Comparison of ENCODE assay signal across 8 mouse cellular contexts in the genomic region with DNA sequence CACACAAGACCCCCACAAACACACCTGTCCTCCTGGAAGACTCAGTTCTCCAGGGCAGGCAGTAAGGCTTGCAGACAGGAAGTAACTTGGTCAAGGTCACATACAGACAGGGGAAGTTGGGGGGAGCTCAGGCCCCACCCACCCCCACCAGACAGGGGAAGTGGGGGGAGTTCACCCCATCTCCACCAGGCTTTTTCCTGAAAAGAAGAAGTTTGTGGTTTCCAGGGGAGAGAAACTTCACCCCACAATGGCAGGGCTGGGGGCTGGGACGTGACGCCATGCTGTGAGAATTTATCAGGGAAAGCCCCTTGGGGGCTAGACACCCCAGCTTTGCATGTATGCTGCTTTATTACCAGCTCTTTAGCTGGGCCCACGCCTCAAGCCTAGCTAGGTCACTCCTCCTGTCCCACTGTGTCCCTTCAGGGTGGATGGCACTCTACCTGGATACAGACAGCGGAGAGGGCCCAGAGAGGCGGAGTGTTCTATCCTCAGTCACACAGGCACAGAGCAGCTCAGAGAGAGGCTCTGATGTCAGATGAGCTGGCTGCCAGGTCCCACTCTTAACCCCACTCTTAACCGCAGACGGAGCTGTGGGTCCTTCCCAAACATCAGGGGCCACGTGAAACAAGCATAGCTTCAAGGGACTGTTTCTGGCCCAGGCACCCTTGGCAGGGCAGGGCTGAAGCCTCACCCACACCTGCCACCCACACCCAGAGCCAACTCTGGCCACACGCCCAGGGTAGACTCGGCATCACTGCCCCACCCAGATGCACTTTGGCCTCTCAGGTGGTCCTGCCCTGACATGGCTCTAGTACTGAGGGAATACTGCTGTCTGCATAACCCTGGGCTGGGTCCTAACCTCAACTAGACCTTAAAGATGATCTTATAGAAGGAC. TPM values are rescaled to one million over a fixed set of nuclear protein-coding genes. Genes with fewer than 3 reads are reported as not detected.
DNase-seq lines count a peak whose midpoint lies in the region; ATAC-seq and TF ChIP-seq lines count a peak whose summit lies in the region.

No protein-coding gene starts in this region.

- H3K9me3 ChIP-seq in neural tube, embryonic 13.5 days = no peaks in the 10 kb centered on the region
- no peaks in the 10 kb centered on the region for H3K9me3 ChIP-seq in neural tube, embryonic 15.5 days (replicated peaks)
- H3K9me3 ChIP-seq in heart, embryonic 10.5 days = no peaks in the 10 kb centered on the region
- no peaks in the 10 kb centered on the region for H3K9me3 ChIP-seq in forebrain, embryonic 14.5 days (replicated peaks; ENCODE audit: control insufficient read depth, low read length)

- peaks cover 27% of the 10 kb centered on the region for H3K79me2 ChIP-seq in liver, adult 2 months (ENCODE audit: control insufficient read depth, insufficient read depth, low read length)

- no peak for ATAC-seq in neural tube, embryonic 13.5 days (ENCODE audit: low read depth)
- no peak for ATAC-seq in neural tube, embryonic 15.5 days (ENCODE audit: low FRiP score)
- ATAC-seq in forebrain, embryonic 14.5 days = no peak

- H3K9ac ChIP-seq in neural tube, embryonic 13.5 days = peak overlapping the region; percentile 41
- H3K9ac ChIP-seq in neural tube, embryonic 15.5 days (replicated peaks) = no peak overlapping the region
- H3K9ac ChIP-seq in liver, adult 2 months (ENCODE audit: low read depth, low read length) = 0 out of 2 replicates have a peak overlapping the region, but pooled peaks have one; percentile 5
- H3K9ac ChIP-seq in forebrain, embryonic 14.5 days (ENCODE audit: low read length) = no peak overlapping the region

- H3K4me3 ChIP-seq in neural tube, embryonic 13.5 days = no peak overlapping the region
- no peak overlapping the region for H3K4me3 ChIP-seq in neural tube, embryonic 15.5 days (replicated peaks)
- 0 out of 2 replicates have a peak overlapping the region, but pooled peaks have one; percentile 27 for H3K4me3 ChIP-seq in heart, embryonic 10.5 days
- no peak overlapping the region; the same call in 1 of the 2 replicates for H3K4me3 ChIP-seq in liver, adult 2 months (ENCODE audit: insufficient read depth, low read depth, low read length)
- no peak overlapping the region for H3K4me3 ChIP-seq in forebrain, embryonic 14.5 days (ENCODE audit: low read depth, low read length)

- no peak for TF ChIP-seq CTCF in liver, adult 2 months (IDR thresholded peaks at IDR 0.05; ENCODE audit: low read depth, low read length)

- H3K4me2 ChIP-seq in neural tube, embryonic 13.5 days = no peak overlapping the region
- no peak overlapping the region for H3K4me2 ChIP-seq in neural tube, embryonic 15.5 days
- H3K4me2 ChIP-seq in forebrain, embryonic 14.5 days (ENCODE audit: low read length) = no peak overlapping the region

- 83% methylated on average over 10 of the region's 10 CpGs for WGBS in neural tube, embryonic 13.5 days
- WGBS in neural tube, embryonic 15.5 days = 86% methylated on average over 10 of the region's 10 CpGs
- WGBS in heart, embryonic 10.5 days = 72% methylated on average over 10 of the region's 10 CpGs
- WGBS in liver, adult 2 months = 58% methylated on average over 10 of the region's 10 CpGs
- WGBS in forebrain, embryonic 14.5 days = 82% methylated on average over 10 of the region's 10 CpGs

- TF ChIP-seq POLR2A in liver, adult 2 months (IDR thresholded peaks at IDR 0.05; ENCODE audit: extremely low read depth, insufficient read depth, low read length) = no peak

- H3K27ac ChIP-seq in neural tube, embryonic 13.5 days (replicated peaks) = no peak overlapping the region
- no peak overlapping the region for H3K27ac ChIP-seq in neural tube, embryonic 15.5 days (replicated peaks)
- peak overlapping the region; percentile 56; the same call in 1 of the 2 replicates for H3K27ac ChIP-seq in heart, embryonic 10.5 days
- peak overlapping the region; percentile 3; the same call in 1 of the 2 replicates for H3K27ac ChIP-seq in liver, adult 2 months (replicated peaks; ENCODE audit: insufficient read depth, low read depth, low read length)
- H3K27ac ChIP-seq in forebrain, embryonic 14.5 days (ENCODE audit: low read depth, low read length) = no peak overlapping the region

- H3K4me1 ChIP-seq in neural tube, embryonic 13.5 days (replicated peaks) = peaks cover 42% of the 10 kb centered on the region
- peaks cover 46% of the 10 kb centered on the region for H3K4me1 ChIP-seq in neural tube, embryonic 15.5 days
- H3K4me1 ChIP-seq in heart, embryonic 10.5 days = peaks cover 57% of the 10 kb centered on the region
- peaks cover 6% of the 10 kb centered on the region; the same call in 1 of the 2 replicates for H3K4me1 ChIP-seq in liver, adult 2 months (ENCODE audit: control insufficient read depth, insufficient read depth, low read length)
- peaks cover 18% of the 10 kb centered on the region for H3K4me1 ChIP-seq in forebrain, embryonic 14.5 days (ENCODE audit: control insufficient read depth, insufficient read depth, low read length)

- no peaks in the 10 kb centered on the region for H3K27me3 ChIP-seq in neural tube, embryonic 13.5 days
- no peaks in the 10 kb centered on the region for H3K27me3 ChIP-seq in neural tube, embryonic 15.5 days (replicated peaks)
- H3K27me3 ChIP-seq in heart, embryonic 10.5 days (ENCODE audit: insufficient read depth, poor library complexity, severe bottlenecking) = no peaks in the 10 kb centered on the region
- no peaks in the 10 kb centered on the region for H3K27me3 ChIP-seq in liver, adult 2 months (ENCODE audit: control insufficient read depth, insufficient read depth, low read length)
- no peaks in the 10 kb centered on the region for H3K27me3 ChIP-seq in forebrain, embryonic 14.5 days (replicated peaks; ENCODE audit: control insufficient read depth, insufficient read depth, low read length)

- no peak for DNase-seq in heart, embryonic 10.5 days (ENCODE audit: low spot score)
- DNase-seq in liver, adult 2 months (ENCODE audit: extremely low read depth, low read depth, low spot score) = peak; percentile 30
- DNase-seq in spleen, adult 12 weeks (ENCODE audit: low spot score) = peak; percentile 45
- no peak for DNase-seq in layer of hippocampus, postnatal 10 days (ENCODE audit: low spot score in 2 of 2)
- no peak for DNase-seq in forebrain, embryonic 14.5 days (ENCODE audit: low spot score)
- DNase-seq in gastrocnemius, postnatal 4 days (ENCODE audit: low spot score in 2 of 2) = no peak

- H3K36me3 ChIP-seq in neural tube, embryonic 13.5 days = peaks cover 44% of the 10 kb centered on the region
- H3K36me3 ChIP-seq in neural tube, embryonic 15.5 days = peaks cover 40% of the 10 kb centered on the region
- H3K36me3 ChIP-seq in heart, embryonic 10.5 days = peaks cover 63% of the 10 kb centered on the region
- H3K36me3 ChIP-seq in liver, adult 2 months (ENCODE audit: control insufficient read depth, insufficient read depth, low read length) = peaks cover 10% of the 10 kb centered on the region; the same call in 1 of the 2 replicates
- peaks cover 38% of the 10 kb centered on the region for H3K36me3 ChIP-seq in forebrain, embryonic 14.5 days (ENCODE audit: control insufficient read depth, insufficient read depth, low read length)

RNA-seq across cellular contexts. Expression of a gene that starts 5.4 kb away (rescaled TPM):
- 41.2 and 46.3 TPM in 2 replicates for polyA plus RNA-seq in neural tube, embryonic 13.5 days (2015; fragmentation: Nextera tagmentation; extraction: Ambion mirVana)
- 40.9 and 55.5 TPM in 2 replicates for polyA plus RNA-seq in neural tube, embryonic 15.5 days (2015; fragmentation: Nextera tagmentation; extraction: Ambion mirVana)
- 99.0 and 112 TPM in 2 replicates for polyA plus RNA-seq in heart, embryonic 10.5 days (2016; fragmentation: Nextera tagmentation; extraction: Ambion mirVana)
- 6.3 and 11.3 TPM in 2 replicates for total RNA-seq in liver, adult 2 months (2014; rRNA removed)
- 24.2 and 37.1 TPM in 2 replicates for polyA plus RNA-seq in liver, adult 2 months (2012; rRNA removed)
- 10 to 100 TPM; 26.4 to 27.3 TPM for total RNA-seq in layer of hippocampus, postnatal 10 days (2021)
- 27.1 and 32.3 TPM in 2 replicates for polyA plus RNA-seq in forebrain, embryonic 14.5 days (2014; fragmentation: Nextera tagmentation; extraction: Ambion mirVana)
- 10 to 100 TPM; 65.3 to 71.9 TPM for total RNA-seq in gastrocnemius, postnatal 4 days (2021)

RNA-seq across cellular contexts. Expression of a gene that starts 13.7 kb away (rescaled TPM):
- 0.41 and 0.59 TPM in 2 replicates for polyA plus RNA-seq in neural tube, embryonic 13.5 days (2015; fragmentation: Nextera tagmentation; extraction: Ambion mirVana)
- polyA plus RNA-seq in neural tube, embryonic 15.5 days (2015; fragmentation: Nextera tagmentation; extraction: Ambion mirVana) = 1.3 TPM in 2 replicates
- 0.13 TPM in 1 of 2 replicates, not detected in the other for polyA plus RNA-seq in heart, embryonic 10.5 days (2016; fragmentation: Nextera tagmentation; extraction: Ambion mirVana)
- total RNA-seq in liver, adult 2 months (2014; rRNA removed) = 0.20 TPM in 1 of 2 replicates, not detected in the other
- 0.13 TPM in 1 of 2 replicates, not detected in the other for polyA plus RNA-seq in liver, adult 2 months (2012; rRNA removed)
- under 1 TPM in 1 of 2 experiments, not detected in 1; 0.31 TPM for total RNA-seq in layer of hippocampus, postnatal 10 days (2021)
- 0.30 and 0.67 TPM in 2 replicates for polyA plus RNA-seq in forebrain, embryonic 14.5 days (2014; fragmentation: Nextera tagmentation; extraction: Ambion mirVana)
- total RNA-seq in gastrocnemius, postnatal 4 days (2021) = not detected

RNA-seq across cellular contexts. Expression of a gene that starts 16.2 kb away (rescaled TPM):
- polyA plus RNA-seq in neural tube, embryonic 13.5 days (2015; fragmentation: Nextera tagmentation; extraction: Ambion mirVana) = 103 and 117 TPM in 2 replicates
- polyA plus RNA-seq in neural tube, embryonic 15.5 days (2015; fragmentation: Nextera tagmentation; extraction: Ambion mirVana) = 105 and 121 TPM in 2 replicates
- polyA plus RNA-seq in heart, embryonic 10.5 days (2016; fragmentation: Nextera tagmentation; extraction: Ambion mirVana) = 22.4 and 26.0 TPM in 2 replicates
- 0.27 and 0.65 TPM in 2 replicates for total RNA-seq in liver, adult 2 months (2014; rRNA removed)
- polyA plus RNA-seq in liver, adult 2 months (2012; rRNA removed) = 0.62 and 1.1 TPM in 2 replicates
- total RNA-seq in layer of hippocampus, postnatal 10 days (2021) = 100 to 1,000 TPM; 118 to 127 TPM
- polyA plus RNA-seq in forebrain, embryonic 14.5 days (2014; fragmentation: Nextera tagmentation; extraction: Ambion mirVana) = 102 and 109 TPM in 2 replicates
- total RNA-seq in gastrocnemius, postnatal 4 days (2021) = 100 to 1,000 TPM; 473 to 501 TPM

RNA-seq across cellular contexts. Expression of a gene that starts 38.0 kb away (rescaled TPM):
- 38.7 and 39.9 TPM in 2 replicates for polyA plus RNA-seq in neural tube, embryonic 13.5 days (2015; fragmentation: Nextera tagmentation; extraction: Ambion mirVana)
- polyA plus RNA-seq in neural tube, embryonic 15.5 days (2015; fragmentation: Nextera tagmentation; extraction: Ambion mirVana) = 37.8 and 37.9 TPM in 2 replicates
- polyA plus RNA-seq in heart, embryonic 10.5 days (2016; fragmentation: Nextera tagmentation; extraction: Ambion mirVana) = 46.8 and 47.9 TPM in 2 replicates
- total RNA-seq in liver, adult 2 months (2014; rRNA removed) = 12.9 and 16.0 TPM in 2 replicates
- polyA plus RNA-seq in liver, adult 2 months (2012; rRNA removed) = 34.1 and 40.4 TPM in 2 replicates
- 10 to 100 TPM; 36.2 to 37.8 TPM for total RNA-seq in layer of hippocampus, postnatal 10 days (2021)
- polyA plus RNA-seq in forebrain, embryonic 14.5 days (2014; fragmentation: Nextera tagmentation; extraction: Ambion mirVana) = 42.5 TPM in 2 replicates
- total RNA-seq in gastrocnemius, postnatal 4 days (2021) = 10 to 100 TPM; 30.7 to 31.3 TPM

RNA-seq across cellular contexts. Expression of a gene that starts 43.7 kb away (rescaled TPM):
- 0.06 and 0.19 TPM in 2 replicates for polyA plus RNA-seq in neural tube, embryonic 13.5 days (2015; fragmentation: Nextera tagmentation; extraction: Ambion mirVana)
- 0.09 and 0.18 TPM in 2 replicates for polyA plus RNA-seq in neural tube, embryonic 15.5 days (2015; fragmentation: Nextera tagmentation; extraction: Ambion mirVana)
- polyA plus RNA-seq in heart, embryonic 10.5 days (2016; fragmentation: Nextera tagmentation; extraction: Ambion mirVana) = 0.24 and 0.27 TPM in 2 replicates
- total RNA-seq in liver, adult 2 months (2014; rRNA removed) = 0.07 and 0.09 TPM in 2 replicates
- polyA plus RNA-seq in liver, adult 2 months (2012; rRNA removed) = 0.06 and 0.11 TPM in 2 replicates
- total RNA-seq in layer of hippocampus, postnatal 10 days (2021) = 1 to 10 TPM; 1.4 to 2.0 TPM
- polyA plus RNA-seq in forebrain, embryonic 14.5 days (2014; fragmentation: Nextera tagmentation; extraction: Ambion mirVana) = 0.17 TPM in 1 of 2 replicates, not detected in the other
- 1 to 10 TPM; 2.5 to 3.8 TPM for total RNA-seq in gastrocnemius, postnatal 4 days (2021)

Comparison
In these comparisons a context has a peak if more than half of its experiments do, and no peak if none do; other contexts are left out.
1. H3K9ac ChIP-seq: peak in neural tube, embryonic 13.5 days (single experiment) and liver, adult 2 months (single experiment); none in neural tube, embryonic 15.5 days (single experiment) and forebrain, embryonic 14.5 days (single experiment).
2. H3K27ac ChIP-seq: peak in heart, embryonic 10.5 days (single experiment) and liver, adult 2 months (single experiment); none in neural tube, embryonic 13.5 days (single experiment), neural tube, embryonic 15.5 days (single experiment) and forebrain, embryonic 14.5 days (single experiment).
3. DNase-seq: peak in liver, adult 2 months (single experiment) and spleen, adult 12 weeks (single experiment); none in heart, embryonic 10.5 days (single experiment), layer of hippocampus, postnatal 10 days (0 of 2), forebrain, embryonic 14.5 days (single experiment) and gastrocnemius, postnatal 4 days (0 of 2).
4. RNA of a gene that starts 16.2 kb away (polyA plus RNA-seq): 105 to 121 TPM in neural tube, embryonic 15.5 days, 103 to 117 TPM in neural tube, embryonic 13.5 days, 102 to 109 TPM in forebrain, embryonic 14.5 days and 22.4 to 26.0 TPM in heart, embryonic 10.5 days; 0.62 to 1.1 TPM in liver, adult 2 months; every median in the first group is over 10 times any median in the second.